Comparison of ENCODE assay signal across 28 mouse cellular contexts in genomic region chr3:129471332-129471731, GRCm38 (mm10).
A peak's percentile ranks its signal among the peaks of the same experiment; 100 is the strongest.
DNase-seq lines count a peak whose midpoint lies in the region; ATAC-seq lines count a peak whose summit lies in the region.
"Had no signal": no experiment of that assay in that cellular context is flagged by ENCODE, and none has a peak within 500 bp of the region (broad histone marks: within the 10 kb centered on the region; RNA-seq: fewer than 3 reads in every experiment).

No protein-coding gene starts in this region.

- 0 out of 2 replicates have a peak, but pooled peaks cover 6% of the 10 kb centered on the region for H3K4me1 ChIP-seq in liver, embryonic 13.5 days (replicated peaks)
- H3K4me1 ChIP-seq in liver, embryonic 12.5 days: peaks cover 5% of the 10 kb centered on the region; the same call in 1 of the 2 replicates
- H3K4me1 ChIP-seq in liver, embryonic 16.5 days (ENCODE audit: control insufficient read depth, low read depth, low read length): no peaks in the 10 kb centered on the region
- H3K4me1 ChIP-seq in midbrain, embryonic 11.5 days (ENCODE audit: control insufficient read depth, insufficient read depth, low read length): no peaks in the 10 kb centered on the region
- H3K4me1 ChIP-seq: embryonic facial prominence, embryonic 13.5 days; embryonic facial prominence, embryonic 15.5 days; forebrain, embryonic 10.5 days; forebrain, embryonic 12.5 days had no signal

- DNase-seq in heart, adult 11 months: peak; percentile 4
- no peak for DNase-seq in heart, adult 18-20 months
- DNase-seq in liver, embryonic 13.5 days: no peak
- peak; percentile 22 for DNase-seq in yolk sac, embryonic 10.5 days (ENCODE audit: low spot score)
- no peak for DNase-seq in midbrain, embryonic 11.5 days (ENCODE audit: low spot score, missing footprints)
- DNase-seq: adrenal gland, adult 8-10 months; adrenal gland, postnatal 25 days; B cell, adult 2 months; cerebellum, adult 11 months; cerebellum, adult 18-20 months; cerebellum, adult 8-10 months; cerebellum, adult 9-11 months; cerebellum, postnatal 14 days; cerebellum, postnatal 36 days; embryo, embryonic 11 days had no signal

- H3K4me3 ChIP-seq in liver, embryonic 13.5 days (replicated peaks): no peak overlapping the region
- H3K4me3 ChIP-seq in liver, embryonic 12.5 days: no peak overlapping the region
- no peak overlapping the region for H3K4me3 ChIP-seq in liver, embryonic 16.5 days (ENCODE audit: low read depth, low read length)
- no peak overlapping the region for H3K4me3 ChIP-seq in midbrain, embryonic 11.5 days (ENCODE audit: low read depth, low read length)
- H3K4me3 ChIP-seq: embryonic facial prominence, embryonic 13.5 days; embryonic facial prominence, embryonic 15.5 days; erythroblast, embryonic 14.5 days; forebrain, embryonic 10.5 days; forebrain, embryonic 12.5 days had no signal

- no peaks in the 10 kb centered on the region for H3K9me3 ChIP-seq in liver, embryonic 13.5 days (replicated peaks)
- 0 out of 2 replicates have a peak, but pooled peaks cover 3% of the 10 kb centered on the region for H3K9me3 ChIP-seq in liver, embryonic 12.5 days (replicated peaks)
- H3K9me3 ChIP-seq in liver, embryonic 16.5 days (replicated peaks; ENCODE audit: control insufficient read depth, low read length): no peaks in the 10 kb centered on the region; the same call in 1 of the 2 replicates
- no peaks in the 10 kb centered on the region for H3K9me3 ChIP-seq in midbrain, embryonic 11.5 days (ENCODE audit: control insufficient read depth, low read length)
- H3K9me3 ChIP-seq: embryonic facial prominence, embryonic 15.5 days; forebrain, embryonic 12.5 days had no signal

- no peak overlapping the region for H3K4me2 ChIP-seq in liver, embryonic 13.5 days
- no peak overlapping the region for H3K4me2 ChIP-seq in liver, embryonic 12.5 days
- no peak overlapping the region for H3K4me2 ChIP-seq in liver, embryonic 16.5 days (ENCODE audit: low read depth, low read length)
- no peak overlapping the region for H3K4me2 ChIP-seq in midbrain, embryonic 11.5 days
- H3K4me2 ChIP-seq: embryonic facial prominence, embryonic 13.5 days; embryonic facial prominence, embryonic 15.5 days; forebrain, embryonic 12.5 days had no signal

- no peak overlapping the region for H3K27ac ChIP-seq in liver, embryonic 13.5 days
- H3K27ac ChIP-seq in liver, embryonic 12.5 days: no peak overlapping the region
- H3K27ac ChIP-seq in liver, embryonic 16.5 days (ENCODE audit: low read length): no peak overlapping the region
- no peak overlapping the region for H3K27ac ChIP-seq in midbrain, embryonic 11.5 days (ENCODE audit: low read depth, low read length)
- H3K27ac ChIP-seq: embryonic facial prominence, embryonic 13.5 days; embryonic facial prominence, embryonic 15.5 days; forebrain, embryonic 10.5 days; forebrain, embryonic 12.5 days had no signal

- ATAC-seq in liver, embryonic 13.5 days (ENCODE audit: low read depth): peak; percentile 55; the same call in 1 of the 2 replicates
- ATAC-seq in liver, embryonic 12.5 days: no peak
- peak; percentile 70 for ATAC-seq in liver, embryonic 16.5 days (ENCODE audit: low read depth)
- ATAC-seq in midbrain, embryonic 11.5 days (ENCODE audit: low FRiP score): no peak
- ATAC-seq: activated CD4-positive, CD25-positive, alpha-beta regulatory T cell, adult 4 months; CD4-positive, CD25-positive, alpha-beta regulatory T cell, adult 4 months; forebrain, embryonic 14.5 days; Patski had no signal

- H3K27me3 ChIP-seq in liver, embryonic 13.5 days: no peaks in the 10 kb centered on the region
- H3K27me3 ChIP-seq in liver, embryonic 12.5 days (replicated peaks): no peaks in the 10 kb centered on the region
- H3K27me3 ChIP-seq in liver, embryonic 16.5 days (ENCODE audit: control insufficient read depth, insufficient read depth, low read depth, low read length): no peaks in the 10 kb centered on the region
- no peaks in the 10 kb centered on the region for H3K27me3 ChIP-seq in midbrain, embryonic 11.5 days (ENCODE audit: control insufficient read depth, insufficient read depth, low read length)
- H3K27me3 ChIP-seq: CH12.LX; embryonic facial prominence, embryonic 13.5 days; embryonic facial prominence, embryonic 15.5 days; forebrain, embryonic 12.5 days; Patski had no signal

- 43% methylated on average over 1 of the region's 1 CpGs for WGBS in liver, embryonic 13.5 days (ENCODE audit: insufficient replicate concordance)
- WGBS in liver, embryonic 12.5 days (ENCODE audit: insufficient replicate concordance): 41% methylated on average over 1 of the region's 1 CpGs
- WGBS in liver, embryonic 16.5 days (ENCODE audit: insufficient replicate concordance): 42% methylated on average over 1 of the region's 1 CpGs
- WGBS in midbrain, embryonic 11.5 days: 91% methylated on average over 1 of the region's 1 CpGs

- no peak overlapping the region for H3K9ac ChIP-seq in liver, embryonic 13.5 days
- no peak overlapping the region for H3K9ac ChIP-seq in liver, embryonic 12.5 days
- no peak overlapping the region for H3K9ac ChIP-seq in liver, embryonic 16.5 days (ENCODE audit: low read depth, low read length)
- H3K9ac ChIP-seq in midbrain, embryonic 11.5 days (ENCODE audit: low read length): no peak overlapping the region
- H3K9ac ChIP-seq: embryonic facial prominence, embryonic 13.5 days; embryonic facial prominence, embryonic 15.5 days; forebrain, embryonic 12.5 days had no signal

- no peaks in the 10 kb centered on the region for H3K36me3 ChIP-seq in liver, embryonic 13.5 days
- H3K36me3 ChIP-seq in liver, embryonic 12.5 days: no peaks in the 10 kb centered on the region
- no peaks in the 10 kb centered on the region for H3K36me3 ChIP-seq in liver, embryonic 16.5 days (ENCODE audit: control insufficient read depth, insufficient read depth)
- no peaks in the 10 kb centered on the region for H3K36me3 ChIP-seq in midbrain, embryonic 11.5 days (ENCODE audit: control insufficient read depth, insufficient read depth, low read length)
- H3K36me3 ChIP-seq: embryonic facial prominence, embryonic 13.5 days; embryonic facial prominence, embryonic 15.5 days; forebrain, embryonic 10.5 days; forebrain, embryonic 12.5 days; G1E had no signal

Comparison
In these comparisons a context has a peak if more than half of its experiments do, and no peak if none do; other contexts are left out.
1. DNase-seq: peak in heart, adult 11 months (single experiment) and yolk sac, embryonic 10.5 days (single experiment); none in heart, adult 18-20 months (0 of 2), liver, embryonic 13.5 days (single experiment) and midbrain, embryonic 11.5 days (single experiment).
2. ATAC-seq: peak in liver, embryonic 13.5 days (single experiment) and liver, embryonic 16.5 days (single experiment); none in liver, embryonic 12.5 days (single experiment) and midbrain, embryonic 11.5 days (single experiment).